Mouse (Mus musculus) heart, postnatal 25 days (tissue): Measurements from ENCODE around the gene Ube2f. TPM values are rescaled to one million over a fixed set of nuclear protein-coding genes. Genes with fewer than 3 reads are reported as not detected.
A peak's percentile ranks its signal among the peaks of the same experiment; 100 is the strongest.

ENCODE experiments used
- DNase-seq: peaks from one replicate; pipeline ENCODE4 v3.0.0; 2022; ENCODE audit warnings: low spot score
- intact Hi-C: fragments of 180-260 bp; cut with DNase I; formaldehyde crosslinking; loops from one replicate; pipeline ENCODE4 v1.15.1; 2025
- total RNA-seq, 2 experiments: library from RNA; stranded (reverse); gene quantifications; 2 replicates each; pipeline ENCODE4 v1.2.3; 2021

Ube2f gene
- 10 to 100 TPM; 48.7 to 49.3 TPM for total RNA-seq

- DNase-seq: peak; percentile 92
- intact Hi-C loops: loop anchor here (5.0 kb wide), 1 partner anchor 48 kb away; the partner anchor contains the start of gene Scly
Observed at GRCm38 (mm10) chr1:91249564-91250414, at the start of gene Ube2f. Ube2f (plus strand) TSS chr1:91250304.

- DNase-seq: no peak
- intact Hi-C loops: no loop called here
Observed at GRCm38 (mm10) chr1:91201122-91201521, 49.0 kb upstream of the Ube2f start.

- DNase-seq: no peak
- intact Hi-C loops: no loop called here
Observed at GRCm38 (mm10) chr1:91204221-91204765, 45.8 kb upstream of the Ube2f start.

GRCm38 (mm10) chr1:91205651-91206050 is 44.5 kb upstream of the Ube2f start:
- no peak for DNase-seq
- intact Hi-C loops: no loop called here

- DNase-seq: no peak
- intact Hi-C loops: no loop called here
Observed at GRCm38 (mm10) chr1:91206336-91206735, 43.8 kb upstream of the Ube2f start.

GRCm38 (mm10) chr1:91206873-91207272 is 43.2 kb upstream of the Ube2f start:
- intact Hi-C loops: no loop called here
- DNase-seq: no peak

GRCm38 (mm10) chr1:91207334-91208074 is 42.6 kb upstream of the Ube2f start:
- no peak for DNase-seq
- intact Hi-C loops: loop anchor here (2.0 kb wide), 1 partner anchor 27 kb away; no protein-coding TSS in a partner anchor

- intact Hi-C loops: loop anchor here (2.0 kb wide), 1 partner anchor 29 kb away; no protein-coding TSS in a partner anchor
- DNase-seq: peak; percentile 20
Observed at GRCm38 (mm10) chr1:91209343-91209742, 40.8 kb upstream of the Ube2f start.

- peak; percentile 62 for DNase-seq
- intact Hi-C loops: loop anchor here (2.0 kb wide), 2 partner anchors 29 to 235 kb away; no protein-coding TSS in a partner anchor
Observed at GRCm38 (mm10) chr1:91209785-91210184, 40.3 kb upstream of the Ube2f start.

- DNase-seq: no peak
Observed at GRCm38 (mm10) chr1:91211099-91211498, 39.0 kb upstream of the Ube2f start.

GRCm38 (mm10) chr1:91211591-91212008 is 38.5 kb upstream of the Ube2f start:
- DNase-seq: no peak
- intact Hi-C loops: loop anchor here (2.0 kb wide), 1 partner anchor 237 kb away; no protein-coding TSS in a partner anchor

More at GRCm38 (mm10) chr1:91211099-91211498, 39.0 kb upstream of the Ube2f start:
- intact Hi-C loops: loop anchor here (2.0 kb wide), 1 partner anchor 236 kb away; no protein-coding TSS in a partner anchor

- DNase-seq: no peak
- intact Hi-C loops: no loop called here
Observed at GRCm38 (mm10) chr1:91215264-91215663, 34.8 kb upstream of the Ube2f start.

- intact Hi-C loops: no loop called here
- DNase-seq: no peak
Observed at GRCm38 (mm10) chr1:91215981-91216380, 34.1 kb upstream of the Ube2f start.

GRCm38 (mm10) chr1:91216504-91217267 is 33.4 kb upstream of the Ube2f start:
- intact Hi-C loops: no loop called here
- no peak for DNase-seq

GRCm38 (mm10) chr1:91219641-91220321 is 30.3 kb upstream of the Ube2f start:
- intact Hi-C loops: no loop called here
- DNase-seq: no peak

- DNase-seq: no peak
- intact Hi-C loops: no loop called here
Observed at GRCm38 (mm10) chr1:91220322-91220672, 29.8 kb upstream of the Ube2f start.

GRCm38 (mm10) chr1:91226562-91226961 is 23.5 kb upstream of the Ube2f start:
- intact Hi-C loops: no loop called here
- no peak for DNase-seq

- DNase-seq: no peak
- intact Hi-C loops: no loop called here
Observed at GRCm38 (mm10) chr1:91227381-91228054, 22.6 kb upstream of the Ube2f start.

GRCm38 (mm10) chr1:91231142-91231541 is 19.0 kb upstream of the Ube2f start:
- intact Hi-C loops: no loop called here

More at GRCm38 (mm10) chr1:91231142-91231541, 19.0 kb upstream of the Ube2f start:
- DNase-seq: no peak
